Mouse (Mus musculus) lung, postnatal 0 days (tissue): Measurements from ENCODE around the gene Atrip.
A peak's percentile ranks its signal among the peaks of the same experiment; 100 is the strongest.

Experiments
- CTCF ChIP-seq: IDR thresholded peaks from 2 replicates; pipeline ENCODE4 v1.5.1; 2016; ENCODE audit warnings: antibody characterized with exemption, mild to moderate bottlenecking
- EP300 ChIP-seq: IDR thresholded peaks from 2 replicates; pipeline ENCODE4 v1.6.1; 2016; ENCODE audit warnings: antibody characterized with exemption, mild to moderate bottlenecking, control low read depth

DNA sequence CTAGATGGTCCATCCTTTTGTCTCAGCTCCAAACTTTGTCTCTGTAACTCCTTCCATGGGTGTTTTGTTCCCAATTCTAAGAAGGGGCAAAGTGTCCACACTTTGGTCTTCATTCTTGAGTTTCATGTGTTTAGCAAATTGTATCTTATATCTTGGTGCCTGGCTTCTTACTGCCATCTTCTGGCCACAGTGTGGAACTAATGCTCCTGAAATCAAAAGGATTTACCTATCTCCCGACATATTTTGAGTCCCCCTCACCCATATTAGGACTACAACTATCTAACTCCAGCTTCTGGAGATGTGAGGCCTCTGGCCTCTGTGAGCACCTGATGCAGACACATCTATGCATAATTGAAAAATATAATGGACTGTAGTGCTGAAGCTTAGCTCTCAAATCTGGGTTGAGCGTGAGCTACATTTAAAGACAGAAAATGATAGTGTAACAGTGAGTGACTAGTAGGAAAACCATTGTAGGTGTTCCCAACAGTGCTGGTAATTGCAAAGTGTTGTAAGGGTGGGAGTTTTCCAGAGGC lies 48.7 kb upstream of the Atrip start:
- no peak for TF ChIP-seq EP300
- TF ChIP-seq CTCF, result peak; percentile 78
